Mouse (Mus musculus) hindbrain, embryonic 10.5 days (tissue): ENCODE measurements around the gene Tspan18. TPM values are rescaled to one million over a fixed set of nuclear protein-coding genes. Genes with fewer than 3 reads are reported as not detected.

Experiments used
- DNase-seq: peaks from one replicate; pipeline ENCODE4 v3.0.0-alpha.2; 2017; ENCODE audit warnings: low spot score
- H3K27ac ChIP-seq: fragments of 300-500 bp; sonication (generic); 2 replicates; pipeline ENCODE4 v1.5.1; 2016; ENCODE audit warnings: mild to moderate bottlenecking, moderate library complexity
- H3K27me3 ChIP-seq: fragments of 300-500 bp; sonication (generic); 2 replicates; pipeline ENCODE4 v1.6.1; 2016; ENCODE audit warnings: mild to moderate bottlenecking; ENCODE audit not compliant: poor library complexity, insufficient read depth, severe bottlenecking
- H3K36me3 ChIP-seq: fragments of 300-500 bp; sonication (generic); 2 replicates; pipeline ENCODE4 v1.6.1; 2016; ENCODE audit warnings: mild to moderate bottlenecking, moderate library complexity
- H3K4me1 ChIP-seq: fragments of 300-500 bp; sonication (generic); replicated peaks from 2 replicates; pipeline ENCODE4 v1.6.1; 2016; ENCODE audit warnings: mild to moderate bottlenecking
- H3K4me3 ChIP-seq: fragments of 300-500 bp; sonication (generic); 2 replicates; pipeline ENCODE4 v1.5.1; 2016; ENCODE audit warnings: mild to moderate bottlenecking, moderate library complexity
- H3K9me3 ChIP-seq: fragments of 300-500 bp; sonication (generic); 2 replicates; pipeline ENCODE4 v1.6.1; 2016; ENCODE audit warnings: mild to moderate bottlenecking, moderate library complexity
- WGBS: fragments of 180-500 bp; shearing (Covaris S2); methylation state at CpG from one replicate; pipeline ENCODE4 v1.1.7; 2016; 5-methylcytosine and 5-hydroxymethylcytosine counted together
- polyA plus RNA-seq: library from polyadenylated mRNA; unstranded; fragments of >200 nt; fragmentation: Nextera tagmentation; extraction: Ambion mirVana; gene quantifications from 2 replicates; pipeline ENCODE4 v1.2.1, GENCODE M21; 2016

Tspan18 gene
- polyA plus RNA-seq, 1 experiment from 2014 or later, result 55.1 TPM

- Histone ChIP-seq H3K9me3 (no peaks in the 10 kb centered on the region), H3K27me3 (peaks cover 49% of the 10 kb centered on the region), H3K27ac (peak overlapping the region; percentile 78), H3K36me3 (peaks cover 82% of the 10 kb centered on the region), H3K4me1 (peaks cover 57% of the 10 kb centered on the region), H3K4me3 (no peak overlapping the region)
- peak; percentile 92 for DNase-seq
- WGBS, result 9% methylated on average over 7 of the region's 7 CpGs
Observed at GRCm38 (mm10) chr2:93217015-93217414, 117.3 kb downstream of the Tspan18 start.

DNA sequence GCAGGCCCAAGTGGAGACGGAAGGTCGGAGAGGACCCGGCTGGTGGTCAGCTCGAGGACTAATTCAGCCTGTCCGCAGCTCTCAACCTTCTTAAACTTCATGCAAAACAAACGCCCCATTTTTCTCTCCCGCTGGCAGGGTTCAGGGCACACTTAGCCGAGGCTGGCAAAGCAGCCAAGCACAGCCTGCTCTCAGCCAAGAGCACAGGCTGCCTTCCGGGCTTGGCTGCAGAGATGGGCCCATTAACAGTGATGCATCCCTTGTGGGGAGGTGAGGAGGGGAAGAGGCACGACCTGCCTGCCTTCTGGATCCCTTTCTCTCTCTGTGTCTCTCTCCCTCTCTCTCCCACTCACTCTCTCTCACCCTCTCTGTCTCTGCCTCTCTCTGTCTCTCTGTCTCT lies 118.5 kb downstream of the Tspan18 start:
- Histone ChIP-seq H3K9me3 (no peaks in the 10 kb centered on the region), H3K27ac (peak overlapping the region; percentile 37; the same call in 1 of the 2 replicates), H3K27me3 (peaks cover 43% of the 10 kb centered on the region), H3K36me3 (peaks cover 82% of the 10 kb centered on the region), H3K4me1 (peaks cover 50% of the 10 kb centered on the region), H3K4me3 (no peak overlapping the region)
- no peak for DNase-seq
- 77% methylated on average over 10 of the region's 10 CpGs for WGBS

GRCm38 (mm10) chr2:93214192-93214591 lies 120.1 kb downstream of the Tspan18 start:
- Histone ChIP-seq H3K27ac (peak overlapping the region; percentile 56), H3K4me3 (no peak overlapping the region), H3K27me3 (peaks cover 27% of the 10 kb centered on the region), H3K9me3 (no peaks in the 10 kb centered on the region), H3K36me3 (peaks cover 82% of the 10 kb centered on the region), H3K4me1 (peaks cover 42% of the 10 kb centered on the region)
- 83% methylated on average over 1 of the region's 1 CpGs for WGBS
- no peak for DNase-seq

- H3K4me3 ChIP-seq, result no peak overlapping the region
- no peak overlapping the region for H3K27ac ChIP-seq
- H3K27me3 ChIP-seq, result peaks cover 18% of the 10 kb centered on the region
- WGBS, result 93% methylated on average over 2 of the region's 2 CpGs
- no peaks in the 10 kb centered on the region for H3K9me3 ChIP-seq
- H3K4me1 ChIP-seq, result peaks cover 32% of the 10 kb centered on the region
- DNase-seq, result no peak
- peaks cover 85% of the 10 kb centered on the region for H3K36me3 ChIP-seq
Observed at GRCm38 (mm10) chr2:93212865-93213264, 121.4 kb downstream of the Tspan18 start.

DNA sequence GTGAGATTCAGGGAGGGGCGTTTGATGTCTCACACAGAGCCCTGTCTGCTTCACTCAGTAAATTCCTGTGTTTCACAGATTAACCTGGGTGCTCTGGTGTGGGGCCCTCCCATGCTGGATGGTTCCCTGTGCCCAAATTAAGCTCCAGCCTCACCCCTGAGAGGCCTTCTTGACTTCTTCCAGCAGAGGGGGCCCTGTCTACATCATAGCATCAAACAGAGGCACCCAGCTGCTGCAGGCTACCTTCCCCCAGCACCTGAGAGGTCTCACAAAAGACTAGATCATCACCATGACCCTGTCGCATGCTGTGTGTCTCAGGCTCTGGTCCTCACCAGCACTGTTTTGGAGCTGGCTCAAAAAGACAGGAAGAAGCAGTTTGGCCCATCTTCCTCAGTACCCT lies 121.9 kb downstream of the Tspan18 start:
- no peak for DNase-seq
- H3K27ac ChIP-seq, result no peak overlapping the region
- peaks cover 89% of the 10 kb centered on the region for H3K36me3 ChIP-seq
- no peak overlapping the region for H3K4me3 ChIP-seq
- 79% methylated on average over 2 of the region's 2 CpGs for WGBS
- peaks cover 18% of the 10 kb centered on the region for H3K27me3 ChIP-seq
- H3K9me3 ChIP-seq, result no peaks in the 10 kb centered on the region
- H3K4me1 ChIP-seq, result peaks cover 27% of the 10 kb centered on the region

DNA sequence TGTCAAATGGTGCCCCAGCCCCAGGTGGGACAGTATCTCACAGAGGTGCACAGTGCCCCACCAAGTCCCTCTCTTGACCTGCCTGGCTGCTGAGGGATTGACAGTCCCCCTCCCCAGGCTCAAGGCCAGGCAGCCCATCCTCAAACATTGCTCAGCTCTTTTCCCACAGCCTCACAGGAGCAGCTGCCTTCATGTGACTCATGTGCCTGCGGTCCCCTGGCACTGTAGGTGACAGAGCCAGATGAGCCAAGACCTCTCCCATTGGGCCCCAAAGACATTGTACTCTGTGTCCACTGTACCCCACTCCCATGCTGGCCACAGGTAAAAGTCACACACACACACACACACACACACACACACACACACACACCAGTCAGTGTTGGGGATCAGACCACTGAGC lies 128.2 kb downstream of the Tspan18 start:
- Histone ChIP-seq H3K9me3 (no peaks in the 10 kb centered on the region), H3K27ac (no peak overlapping the region), H3K4me1 (peaks cover 27% of the 10 kb centered on the region), H3K36me3 (peaks cover 99% of the 10 kb centered on the region), H3K27me3 (no peaks in the 10 kb centered on the region; the same call in 1 of the 2 replicates), H3K4me3 (no peak overlapping the region)
- WGBS, result 91% methylated on average over 1 of the region's 1 CpGs
- no peak for DNase-seq

DNA sequence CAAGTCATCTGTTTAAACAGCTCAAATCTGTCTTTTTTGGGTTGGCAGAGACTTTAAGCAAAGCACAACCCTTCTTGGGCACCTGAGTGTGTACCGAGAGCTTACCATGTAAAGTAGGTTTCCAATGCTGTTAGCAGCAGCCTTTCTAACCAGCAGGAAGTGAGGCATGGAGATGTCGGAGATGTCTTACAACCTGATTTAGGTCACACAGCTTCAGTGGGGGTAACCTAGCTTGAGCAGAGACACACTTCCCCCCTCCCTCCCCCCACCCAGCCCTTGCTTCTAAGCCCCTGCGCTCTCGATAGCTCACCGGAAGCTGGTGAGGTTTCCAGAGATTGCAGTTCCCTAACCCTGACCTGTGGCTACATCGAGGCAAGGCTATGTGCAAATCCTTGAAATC lies 129.7 kb downstream of the Tspan18 start:
- no peaks in the 10 kb centered on the region; the same call in 1 of the 2 replicates for H3K27me3 ChIP-seq
- DNase-seq, result no peak
- H3K27ac ChIP-seq, result no peak overlapping the region
- peaks cover 99% of the 10 kb centered on the region for H3K36me3 ChIP-seq
- H3K4me3 ChIP-seq, result no peak overlapping the region
- H3K9me3 ChIP-seq, result no peaks in the 10 kb centered on the region
- 86% methylated on average over 6 of the region's 6 CpGs for WGBS
- H3K4me1 ChIP-seq, result peaks cover 43% of the 10 kb centered on the region

DNA sequence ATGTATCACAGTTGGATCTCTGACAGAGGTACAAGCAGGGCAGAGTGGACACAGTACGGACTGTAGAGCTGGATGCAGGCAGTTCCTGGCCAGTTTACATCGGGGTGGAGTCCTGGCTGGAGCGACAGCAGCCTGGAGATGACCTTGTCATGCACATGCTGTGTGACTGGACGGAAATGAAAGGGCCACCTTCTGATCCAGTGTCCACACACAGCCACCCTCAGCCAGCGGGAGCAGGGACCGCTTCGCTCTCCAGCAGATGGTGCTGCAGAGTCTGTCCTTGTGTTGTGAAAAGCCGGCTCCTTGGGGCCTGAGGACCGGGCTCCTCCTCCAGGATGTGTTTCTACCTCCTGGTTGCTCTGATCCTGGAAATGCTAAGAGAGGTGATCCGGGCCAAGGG lies 130.6 kb downstream of the Tspan18 start:
- DNase-seq, result peak; percentile 79
- Histone ChIP-seq H3K4me3 (no peak overlapping the region), H3K27me3 (no peaks in the 10 kb centered on the region; the same call in 1 of the 2 replicates), H3K9me3 (no peaks in the 10 kb centered on the region), H3K4me1 (peaks cover 52% of the 10 kb centered on the region), H3K36me3 (peaks cover 99% of the 10 kb centered on the region), H3K27ac (peak overlapping the region; percentile 53)
- WGBS, result 12% methylated on average over 10 of the region's 10 CpGs

DNA sequence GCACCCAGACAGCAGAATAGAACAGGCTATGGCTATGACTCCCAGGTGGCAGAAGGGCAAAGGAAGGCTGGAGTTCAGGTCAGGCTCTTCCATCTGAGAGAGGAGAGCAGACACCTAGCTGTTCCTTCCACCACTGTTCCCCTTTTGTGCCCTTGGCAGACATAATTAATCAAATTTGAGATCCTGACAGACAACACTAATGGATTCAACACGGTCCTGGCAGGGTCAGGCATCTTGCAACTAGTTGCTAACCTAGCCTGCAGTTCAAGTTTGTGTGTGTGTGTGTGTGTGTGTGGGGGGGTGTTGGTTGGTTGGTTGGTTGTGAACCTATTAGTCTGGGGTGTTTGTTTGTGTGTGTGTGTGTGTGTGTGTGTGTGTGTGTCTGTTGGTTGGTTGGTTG lies 131.5 kb downstream of the Tspan18 start:
- Histone ChIP-seq H3K27ac (0 out of 2 replicates have a peak overlapping the region, but pooled peaks have one; percentile 2), H3K36me3 (peaks cover 99% of the 10 kb centered on the region), H3K27me3 (no peaks in the 10 kb centered on the region), H3K4me1 (peaks cover 58% of the 10 kb centered on the region), H3K4me3 (no peak overlapping the region), H3K9me3 (no peaks in the 10 kb centered on the region)
- 47% methylated on average over 1 of the region's 1 CpGs for WGBS
- DNase-seq, result no peak

DNA sequence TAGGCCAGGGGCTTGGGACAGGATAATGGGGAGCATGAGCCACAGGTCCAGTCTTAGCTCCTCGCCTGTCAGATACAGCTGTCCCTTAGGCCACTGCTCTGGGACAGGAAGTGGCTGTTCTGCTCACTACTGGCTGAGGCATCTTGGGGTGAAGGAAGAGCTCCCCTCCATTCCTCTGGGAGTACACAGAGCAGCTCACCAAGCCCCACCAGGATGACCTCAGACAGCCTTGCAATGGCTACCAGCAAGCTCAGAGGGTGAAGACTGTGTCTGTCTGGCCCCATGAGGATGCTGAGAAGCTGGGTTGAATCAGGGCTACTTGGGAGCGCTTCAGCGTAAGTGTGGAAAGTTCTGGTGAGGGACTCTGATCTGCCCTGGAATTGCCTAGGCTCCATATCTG lies 132.3 kb downstream of the Tspan18 start:
- 89% methylated on average over 3 of the region's 3 CpGs for WGBS
- Histone ChIP-seq H3K9me3 (no peaks in the 10 kb centered on the region), H3K27me3 (no peaks in the 10 kb centered on the region), H3K27ac (peak overlapping the region; percentile 2; the same call in 1 of the 2 replicates), H3K36me3 (peaks cover 99% of the 10 kb centered on the region), H3K4me3 (no peak overlapping the region), H3K4me1 (peaks cover 58% of the 10 kb centered on the region)
- DNase-seq, result no peak

- H3K27me3 ChIP-seq, result no peaks in the 10 kb centered on the region
- peak overlapping the region; percentile 54; the same call in 1 of the 2 replicates for H3K27ac ChIP-seq
- H3K9me3 ChIP-seq, result no peaks in the 10 kb centered on the region
- H3K36me3 ChIP-seq, result peaks cover 100% of the 10 kb centered on the region
- H3K4me3 ChIP-seq, result no peak overlapping the region
- 83% methylated on average over 10 of the region's 10 CpGs for WGBS
- H3K4me1 ChIP-seq, result peaks cover 69% of the 10 kb centered on the region
- no peak for DNase-seq
Observed at GRCm38 (mm10) chr2:93200681-93201340, 133.5 kb downstream of the Tspan18 start.

DNA sequence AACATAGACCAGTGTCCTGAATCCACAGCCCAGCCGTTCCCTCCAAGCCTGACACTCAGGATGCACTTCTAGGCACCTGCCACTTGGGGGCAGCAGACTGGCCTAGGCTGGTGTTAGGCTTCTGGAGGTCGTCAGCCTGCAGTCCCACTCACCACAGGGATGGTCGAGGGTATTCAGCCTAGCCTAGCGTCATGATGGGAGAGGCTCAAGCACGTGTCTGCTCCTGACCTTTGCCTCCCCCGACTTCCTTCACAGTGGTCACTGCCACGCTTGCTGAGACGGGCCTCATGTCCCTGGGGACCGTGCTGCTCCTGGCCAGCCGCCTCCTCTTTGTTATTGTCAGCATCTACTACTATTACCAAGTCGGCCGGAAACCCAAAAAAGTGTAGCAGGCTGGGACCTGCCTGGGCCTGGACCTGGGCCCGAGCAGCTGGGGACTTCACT lies 134.8 kb downstream of the Tspan18 start:
- H3K36me3 ChIP-seq, result peaks cover 100% of the 10 kb centered on the region
- WGBS, result 36% methylated on average over 13 of the region's 13 CpGs
- peak; percentile 77 for DNase-seq
- H3K27me3 ChIP-seq, result no peaks in the 10 kb centered on the region
- no peak overlapping the region for H3K4me3 ChIP-seq
- H3K9me3 ChIP-seq, result no peaks in the 10 kb centered on the region
- peaks cover 82% of the 10 kb centered on the region for H3K4me1 ChIP-seq
- peak overlapping the region; percentile 54; the same call in 1 of the 2 replicates for H3K27ac ChIP-seq

- 0 out of 2 replicates have a peak overlapping the region, but pooled peaks have one; percentile 17 for H3K27ac ChIP-seq
- DNase-seq, result peak; percentile 93
- no peak overlapping the region for H3K4me3 ChIP-seq
- peaks cover 100% of the 10 kb centered on the region for H3K36me3 ChIP-seq
- H3K27me3 ChIP-seq, result no peaks in the 10 kb centered on the region
- H3K4me1 ChIP-seq, result peaks cover 84% of the 10 kb centered on the region
- no peaks in the 10 kb centered on the region for H3K9me3 ChIP-seq
- WGBS, result 32% methylated on average over 3 of the region's 3 CpGs
Observed at GRCm38 (mm10) chr2:93198846-93199245, 135.5 kb downstream of the Tspan18 start.
